ENCODE assay signal across 24 mouse cellular contexts in the genomic region with DNA sequence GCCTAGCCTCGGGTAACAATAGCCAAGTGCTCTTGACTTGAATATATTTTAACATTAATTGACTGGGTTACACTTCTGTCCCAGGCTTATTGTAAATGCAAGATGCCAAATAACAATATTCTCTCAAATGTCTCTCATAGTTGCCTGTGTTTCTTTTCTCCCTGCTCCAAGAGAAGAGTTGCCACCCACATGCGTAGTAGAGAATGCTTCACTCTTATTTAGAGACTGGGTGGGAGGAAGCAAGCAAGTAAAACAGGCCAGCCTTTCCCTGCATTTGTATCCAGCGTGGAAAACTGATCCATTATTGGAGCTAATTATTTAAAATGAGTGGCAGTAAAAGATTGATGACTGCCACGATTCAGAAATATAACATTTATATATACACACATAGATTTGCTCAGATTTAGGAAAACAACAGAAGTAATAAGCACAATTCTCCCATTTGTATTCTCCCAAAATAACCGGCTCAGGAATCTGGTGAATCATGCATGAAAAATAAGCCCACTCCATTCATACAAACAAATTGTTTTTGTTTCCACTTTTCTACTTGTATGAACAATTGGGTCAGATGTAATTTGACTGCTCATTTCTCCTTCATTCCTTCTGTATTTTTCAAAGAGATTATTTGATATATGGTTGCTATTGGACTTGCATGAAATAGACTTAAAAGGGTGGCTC.
A peak's percentile ranks its signal among the peaks of the same experiment; 100 is the strongest.
DNase-seq lines count a peak whose midpoint lies in the region; ATAC-seq and TF ChIP-seq lines count a peak whose summit lies in the region.
"Had no signal": no experiment of that assay in that cellular context is flagged by ENCODE, and none has a peak within 500 bp of the region (broad histone marks: within the 10 kb centered on the region; RNA-seq: fewer than 3 reads in every experiment).

No protein-coding gene starts in this region.

- H3K27me3 ChIP-seq in hindbrain, embryonic 12.5 days: no peaks in the 10 kb centered on the region
- H3K27me3 ChIP-seq: CH12.LX; embryonic facial prominence, embryonic 12.5 days; embryonic facial prominence, embryonic 15.5 days; hindbrain, embryonic 13.5 days had no signal

- peak overlapping the region; percentile 44; the same call in 1 of the 2 replicates for H3K27ac ChIP-seq in layer of hippocampus, adult 2 months
- H3K27ac ChIP-seq in hindbrain, embryonic 12.5 days: no peak overlapping the region
- H3K27ac ChIP-seq: embryonic facial prominence, embryonic 12.5 days; embryonic facial prominence, embryonic 15.5 days; gastrocnemius, adult 2 months; hindbrain, embryonic 13.5 days had no signal

- H3K9ac ChIP-seq in hindbrain, embryonic 12.5 days: no peak overlapping the region
- H3K9ac ChIP-seq: embryonic facial prominence, embryonic 12.5 days; embryonic facial prominence, embryonic 15.5 days; hindbrain, embryonic 13.5 days had no signal

- ATAC-seq in hindbrain, embryonic 12.5 days (ENCODE audit: low FRiP score): no peak
- ATAC-seq: forebrain, embryonic 14.5 days; hindbrain, embryonic 16.5 days had no signal

- whole genome bisulfite sequencing in hindbrain, embryonic 12.5 days: 83% methylated on average over 5 of the region's 5 CpGs

- no peaks in the 10 kb centered on the region for H3K9me3 ChIP-seq in hindbrain, embryonic 12.5 days (replicated peaks)
- H3K9me3 ChIP-seq: embryonic facial prominence, embryonic 12.5 days; embryonic facial prominence, embryonic 15.5 days; G1E; hindbrain, embryonic 13.5 days had no signal

- no peak for TF ChIP-seq CTCF in layer of hippocampus, adult 2 months (conservative IDR thresholded peaks at IDR 0.05)

- H3K4me2 ChIP-seq in hindbrain, embryonic 12.5 days (replicated peaks): no peak overlapping the region
- H3K4me2 ChIP-seq: embryonic facial prominence, embryonic 12.5 days; embryonic facial prominence, embryonic 15.5 days; heart, embryonic 11.5 days; hindbrain, embryonic 13.5 days had no signal

- no peak for DNase-seq in layer of hippocampus, adult 2 months (ENCODE audit: low spot score in 2 of 2)
- DNase-seq in layer of hippocampus, adult 9-11 months: no peak
- peak; percentile 37 for DNase-seq in right cerebral cortex, adult 18-20 months
- no peak for DNase-seq in right cerebral cortex, adult 2 months (ENCODE audit: low spot score in 2 of 2)
- DNase-seq in brain, adult 2 months (ENCODE audit: low read depth, low spot score): peak; percentile 72
- peak; percentile 55 for DNase-seq in telencephalon, adult 2 months (ENCODE audit: low read depth, low spot score)
- DNase-seq: adrenal gland, adult 2 months; adrenal gland, postnatal 14 days; B cell, adult 2 months; cerebellum, adult 11-12 months; cerebellum, adult 8-10 months; cerebellum, postnatal 14 days; gastrocnemius, adult 2 months; gastrocnemius, postnatal 14 days; heart, adult 11 months had no signal

- H3K4me3 ChIP-seq in layer of hippocampus, adult 2 months: no peak overlapping the region
- H3K4me3 ChIP-seq in hindbrain, embryonic 12.5 days: no peak overlapping the region
- H3K4me3 ChIP-seq: embryonic facial prominence, embryonic 12.5 days; embryonic facial prominence, embryonic 15.5 days; gastrocnemius, adult 2 months; hindbrain, embryonic 13.5 days had no signal

- H3K36me3 ChIP-seq in hindbrain, embryonic 12.5 days: no peaks in the 10 kb centered on the region
- H3K36me3 ChIP-seq: embryonic facial prominence, embryonic 12.5 days; embryonic facial prominence, embryonic 15.5 days; G1E; hindbrain, embryonic 13.5 days had no signal

- no peaks in the 10 kb centered on the region for H3K4me1 ChIP-seq in hindbrain, embryonic 12.5 days
- H3K4me1 ChIP-seq: embryonic facial prominence, embryonic 12.5 days; embryonic facial prominence, embryonic 15.5 days; hindbrain, embryonic 13.5 days had no signal

Comparison
In these comparisons a context has a peak if more than half of its experiments do, and no peak if none do; other contexts are left out.
1. DNase-seq: peak in right cerebral cortex, adult 18-20 months (single experiment), brain, adult 2 months (single experiment) and telencephalon, adult 2 months (single experiment); none in layer of hippocampus, adult 2 months (0 of 2), layer of hippocampus, adult 9-11 months (single experiment) and right cerebral cortex, adult 2 months (0 of 2).